Mouse (Mus musculus) liver, embryonic 14.5 days (tissue): Measurements from ENCODE around the gene Wap.

ENCODE experiments used
- CTCF ChIP-seq: IDR thresholded peaks from 2 replicates; pipeline ENCODE4 v1.5.1; 2016; ENCODE audit warnings: antibody characterized with exemption, low read depth, control low read depth
- EP300 ChIP-seq: IDR thresholded peaks from 2 replicates; pipeline ENCODE4 v1.6.1; 2016; ENCODE audit warnings: antibody characterized with exemption, low read depth

DNA sequence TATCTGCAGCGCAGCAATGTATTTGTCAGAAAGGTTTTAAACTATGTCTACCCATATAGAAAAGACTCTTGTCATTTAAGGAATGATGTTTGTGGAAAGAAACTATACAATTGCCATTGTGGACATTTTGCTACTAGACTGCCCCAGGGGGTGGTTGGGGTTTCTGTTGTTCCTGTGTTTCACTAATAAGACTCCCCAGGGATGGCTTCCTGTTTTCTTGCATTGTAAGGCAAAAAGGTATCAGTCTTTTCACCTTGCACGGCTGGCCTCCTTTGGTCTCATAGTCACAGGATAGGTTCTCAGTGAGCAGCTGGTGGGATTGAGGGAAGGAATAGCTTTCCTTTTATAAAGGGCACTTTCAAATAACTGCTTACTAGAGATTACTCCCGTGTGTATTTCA, 46.3 kb upstream of the Wap start:
- no peak for TF ChIP-seq CTCF
- TF ChIP-seq EP300: no peak
